In genomic region chr7:34229691-34230111, GRCm38 (mm10) we compare ENCODE assay signal across 9 mouse cellular contexts. TPM values are rescaled to one million over a fixed set of nuclear protein-coding genes. Genes with fewer than 3 reads are reported as not detected.
DNase-seq lines count a peak whose midpoint lies in the region; ATAC-seq and TF ChIP-seq lines count a peak whose summit lies in the region.
"Had no signal": no experiment of that assay in that cellular context is flagged by ENCODE, and none has a peak within 500 bp of the region (broad histone marks: within the 10 kb centered on the region; RNA-seq: fewer than 3 reads in every experiment).

No protein-coding gene starts in this region.

- H3K27ac ChIP-seq in brown adipose tissue, adult 24 weeks (replicated peaks; ENCODE audit: low read depth, low read length) = peak overlapping the region; percentile 79
- peak overlapping the region; percentile 57; the same call in 1 of the 2 replicates for H3K27ac ChIP-seq in forebrain, postnatal 0 days (ENCODE audit: low read depth, low read length)

- no peaks in the 10 kb centered on the region for H3K9me3 ChIP-seq in forebrain, postnatal 0 days (ENCODE audit: low read length)

- peak overlapping the region; percentile 80 for H3K4me2 ChIP-seq in forebrain, postnatal 0 days (ENCODE audit: low read depth)

- intact Hi-C loops in heart, postnatal 14 days (cut with DNase I) = loop anchor here (5.0 to 10.0 kb wide), 2 partner anchors 32 to 425 kb away; partner anchors contain the start of genes Kctd15 and Pdcd2l

- ATAC-seq in forebrain, postnatal 0 days = no peak
- no peak for ATAC-seq in megakaryocyte progenitor cell, adult 5-6 weeks (replicated peaks; ENCODE audit: poor library complexity)

- TF ChIP-seq CTCF in forebrain, postnatal 0 days (IDR thresholded peaks at IDR 0.05; ENCODE audit: low read depth) = no peak

- H3K9ac ChIP-seq in forebrain, postnatal 0 days = peak overlapping the region; percentile 59

- H3K36me3 ChIP-seq in forebrain, postnatal 0 days (ENCODE audit: insufficient read depth) = peaks cover 16% of the 10 kb centered on the region

- H3K27me3 ChIP-seq in forebrain, postnatal 0 days (ENCODE audit: insufficient read depth, low read length) = no peaks in the 10 kb centered on the region

- peak; percentile 67 for DNase-seq in NIH3T3 (ENCODE audit: low read depth)
- peak; percentile 42 for DNase-seq in forebrain, postnatal 0 days
- DNase-seq in heart, postnatal 14 days = peak; percentile 50 to 58
- DNase-seq in layer of hippocampus, adult 18-20 months (ENCODE audit: low spot score in 2 of 2) = peak; percentile 53 to 59
- peak; percentile 55 to 58 for DNase-seq in lung, adult 18-20 months
- peak; percentile 16 for DNase-seq in ovary, postnatal 14 days (ENCODE audit: low spot score)

- peaks cover 9% of the 10 kb centered on the region for H3K4me1 ChIP-seq in brown adipose tissue, adult 24 weeks (ENCODE audit: control insufficient read depth, insufficient read depth, insufficient read length, low read length)
- 0 out of 2 replicates have a peak, but pooled peaks cover 7% of the 10 kb centered on the region for H3K4me1 ChIP-seq in forebrain, postnatal 0 days (ENCODE audit: insufficient read depth)

- H3K4me3 ChIP-seq in brown adipose tissue, adult 24 weeks (ENCODE audit: insufficient read depth, low read depth, low read length) = peak overlapping the region; percentile 89
- peak overlapping the region; percentile 62 for H3K4me3 ChIP-seq in forebrain, postnatal 0 days (ENCODE audit: low read depth, low read length)

- WGBS in forebrain, postnatal 0 days = under 1% methylated on average over 18 of the region's 19 CpGs

RNA-seq across cellular contexts. Expression of gene Gpi1, which starts 0.4 kb away (rescaled TPM):
- polyA plus RNA-seq in brown adipose tissue, adult 24 weeks (2012; ENCODE audit: insufficient read depth, insufficient read length, missing spikeins) = 1,085 and 1,523 TPM in 2 replicates
- 170 and 223 TPM in 2 replicates for total RNA-seq in forebrain, postnatal 0 days (2014; rRNA removed)
- polyA plus RNA-seq in forebrain, postnatal 0 days (2015; fragmentation: Nextera tagmentation; extraction: Ambion mirVana) = 180 and 259 TPM in 2 replicates
- total RNA-seq in heart, postnatal 14 days (2021) = 100 to 1,000 TPM; 507 to 526 TPM
- 100 to 1,000 TPM; 785 to 815 TPM for total RNA-seq in layer of hippocampus, adult 18-20 months (2021)
- total RNA-seq in megakaryocyte progenitor cell, adult 5-6 weeks (2015) = 573 and 626 TPM in 2 replicates
- 615 and 714 TPM in 2 replicates for total RNA-seq in megakaryocyte progenitor cell, adult 5-6 weeks (2017)

RNA-seq across cellular contexts. Expression of gene Gm6096, which starts 21.1 kb away (rescaled TPM):
- not detected in 2 replicates for polyA plus RNA-seq in brown adipose tissue, adult 24 weeks (2012; ENCODE audit: insufficient read depth, insufficient read length, missing spikeins)
- total RNA-seq in forebrain, postnatal 0 days (2014; rRNA removed) = not detected in 2 replicates
- not detected in 2 replicates for polyA plus RNA-seq in forebrain, postnatal 0 days (2015; fragmentation: Nextera tagmentation; extraction: Ambion mirVana)
- total RNA-seq in heart, postnatal 14 days (2021) = not detected
- not detected for total RNA-seq in layer of hippocampus, adult 18-20 months (2021)
- total RNA-seq in megakaryocyte progenitor cell, adult 5-6 weeks (2015) = not detected in 2 replicates
- not detected in 2 replicates for total RNA-seq in megakaryocyte progenitor cell, adult 5-6 weeks (2017)
- polyA plus RNA-seq: large intestine, adult 2 months had no signal

RNA-seq across cellular contexts. Expression of gene Pdcd2l, which starts 33.2 kb away (rescaled TPM):
- 11.5 and 22.8 TPM in 2 replicates for polyA plus RNA-seq in brown adipose tissue, adult 24 weeks (2012; ENCODE audit: insufficient read depth, insufficient read length, missing spikeins)
- total RNA-seq in forebrain, postnatal 0 days (2014; rRNA removed) = 47.4 and 63.7 TPM in 2 replicates
- polyA plus RNA-seq in forebrain, postnatal 0 days (2015; fragmentation: Nextera tagmentation; extraction: Ambion mirVana) = 69.0 and 74.7 TPM in 2 replicates
- 10 to 100 TPM; 16.2 to 19.2 TPM for total RNA-seq in heart, postnatal 14 days (2021)
- total RNA-seq in layer of hippocampus, adult 18-20 months (2021) = 10 to 100 TPM; 22.4 to 24.5 TPM
- 25.2 and 32.9 TPM in 2 replicates for total RNA-seq in megakaryocyte progenitor cell, adult 5-6 weeks (2015)
- 33.0 and 42.0 TPM in 2 replicates for total RNA-seq in megakaryocyte progenitor cell, adult 5-6 weeks (2017)

Comparison
In these comparisons a context has a peak if more than half of its experiments do, and no peak if none do; other contexts are left out.
1. DNase-seq: peak in every context shown above with its lines; median percentile 67 in NIH3T3; 56 in lung, adult 18-20 months; 56 in layer of hippocampus, adult 18-20 months; 54 in heart, postnatal 14 days; 42 in forebrain, postnatal 0 days; 16 in ovary, postnatal 14 days.